Mouse (Mus musculus) cerebellum, adult 11-12 months (tissue): ENCODE measurements around the gene Dph1.

ENCODE experiments used
- DNase-seq: peaks from one replicate; pipeline ENCODE4 v3.0.0; 2022

The Dph1 gene

DNA sequence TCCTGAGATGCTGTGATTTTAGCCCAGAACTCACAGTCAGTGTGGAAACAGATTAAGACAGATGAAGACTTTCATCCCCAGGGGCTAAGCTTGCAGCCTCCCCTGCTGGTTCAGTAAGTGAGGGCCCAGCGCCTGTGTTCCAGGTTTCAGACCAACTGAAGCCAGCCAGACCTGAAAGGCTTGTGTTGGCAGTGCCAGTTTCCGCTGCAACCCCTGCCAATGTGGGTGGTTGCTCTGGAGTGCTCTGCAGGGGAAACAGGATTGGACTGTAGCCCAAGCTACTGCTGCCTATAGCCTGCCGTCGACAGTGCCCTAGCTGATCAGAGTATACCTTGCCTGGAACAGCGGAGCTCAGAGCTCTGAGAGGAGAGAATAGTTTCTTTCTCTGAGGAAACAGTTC, 58.8 kb downstream of the Dph1 start:
- DNase-seq, result peak; percentile 89

GRCm38 (mm10) chr11:75131300-75131699, 59.7 kb downstream of the Dph1 start:
- DNase-seq, result no peak

- no peak for DNase-seq
These were observed 61.6 kb downstream of the Dph1 start for GRCm38 (mm10) chr11:75129481-75129880.
